Mouse (Mus musculus) forebrain, embryonic 11.5 days (tissue): ENCODE measurements at regions not wholly inside any gene's neighbourhood (a gene's known extent, or its start where the extent isn't known, plus 50 kb on each side); places are given as distances from the start of the nearest gene placed in this dataset.

ENCODE experiments used
- ATAC-seq: fragments of 200-750 bp; cut with Nextera tagmentation; replicated peaks from 2 replicates; pipeline ENCODE4 v1.8.0; 2017; ENCODE audit warnings: moderate TSS enrichment; ENCODE audit not compliant: low FRiP score
- DNase-seq: peaks from one replicate; pipeline ENCODE4 v3.0.0-alpha.2; 2017; ENCODE audit warnings: low spot score
- H3K27ac ChIP-seq: fragments of 300-500 bp; sonication (generic); 2 replicates; pipeline ENCODE4 v1.5.1; 2014; ENCODE audit warnings: low read depth, low read length
- H3K27me3 ChIP-seq: fragments of 300-500 bp; sonication (generic); 2 replicates; pipeline ENCODE4 v1.6.1; 2014; ENCODE audit warnings: mild to moderate bottlenecking, low read length, mixed read lengths; ENCODE audit not compliant: control insufficient read depth, insufficient read depth
- H3K36me3 ChIP-seq: fragments of 300-500 bp; sonication (generic); 2 replicates; pipeline ENCODE4 v1.6.1; 2014; ENCODE audit warnings: mild to moderate bottlenecking, low read length, moderate library complexity, mixed read lengths; ENCODE audit not compliant: control insufficient read depth, insufficient read depth
- H3K4me1 ChIP-seq: fragments of 300-500 bp; sonication (generic); replicated peaks from 2 replicates; pipeline ENCODE4 v1.6.1; 2014; ENCODE audit warnings: low read length, mixed read lengths; ENCODE audit not compliant: control insufficient read depth, insufficient read depth
- H3K4me2 ChIP-seq: fragments of 300-500 bp; sonication (generic); 2 replicates; pipeline ENCODE4 v1.6.1; 2014; ENCODE audit warnings: low read depth, mild to moderate bottlenecking, low read length, moderate library complexity, mixed read lengths; ENCODE audit not compliant: severe bottlenecking
- H3K4me3 ChIP-seq: fragments of 300-500 bp; sonication (generic); 2 replicates; pipeline ENCODE4 v1.5.1; 2014; ENCODE audit warnings: low read depth, low read length
- H3K9ac ChIP-seq: fragments of 300-500 bp; sonication (generic); 2 replicates; pipeline ENCODE4 v1.6.1; 2014; ENCODE audit warnings: low read length
- H3K9me3 ChIP-seq: fragments of 300-500 bp; sonication (generic); 2 replicates; pipeline ENCODE4 v1.6.1; 2016; ENCODE audit warnings: low read length, mixed read lengths; ENCODE audit not compliant: control insufficient read depth
- WGBS: fragments of 180-500 bp; shearing (Covaris S2); extraction: QIAGEN DNeasy Blood & Tissue Kit; methylation state at CpG from one replicate; pipeline ENCODE4 v1.1.7; 2014; 5-methylcytosine and 5-hydroxymethylcytosine counted together

DNA sequence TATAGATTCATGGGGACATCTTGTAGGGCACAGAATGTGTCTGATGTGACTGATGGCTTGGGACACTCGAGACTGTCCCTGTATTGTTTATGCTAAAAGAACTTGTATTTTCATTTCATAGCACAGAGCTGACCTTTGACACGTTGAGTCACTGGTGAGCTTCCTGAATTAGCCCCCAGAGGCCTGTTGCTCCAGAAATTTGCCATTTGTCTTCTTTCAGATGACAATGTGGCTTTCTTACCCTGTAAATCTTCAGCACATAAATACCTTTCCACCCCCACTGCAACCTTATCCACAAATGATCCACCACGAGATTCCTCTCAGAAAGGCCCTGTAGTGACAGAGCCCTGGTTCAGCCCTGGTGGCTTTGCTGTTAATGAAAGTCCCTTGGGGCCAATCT is 335.5 kb upstream of the Zfp637 start:
- no peaks in the 10 kb centered on the region for H3K9me3 ChIP-seq
- no peak for DNase-seq
- no peak for ATAC-seq
- 77% methylated on average over 3 of the region's 3 CpGs for WGBS
- no peak overlapping the region for H3K4me3 ChIP-seq
- no peaks in the 10 kb centered on the region for H3K36me3 ChIP-seq
- H3K27ac ChIP-seq, result no peak overlapping the region
- H3K27me3 ChIP-seq, result no peaks in the 10 kb centered on the region
- H3K4me2 ChIP-seq, result no peak overlapping the region
- no peaks in the 10 kb centered on the region for H3K4me1 ChIP-seq
- H3K9ac ChIP-seq, result no peak overlapping the region

DNA sequence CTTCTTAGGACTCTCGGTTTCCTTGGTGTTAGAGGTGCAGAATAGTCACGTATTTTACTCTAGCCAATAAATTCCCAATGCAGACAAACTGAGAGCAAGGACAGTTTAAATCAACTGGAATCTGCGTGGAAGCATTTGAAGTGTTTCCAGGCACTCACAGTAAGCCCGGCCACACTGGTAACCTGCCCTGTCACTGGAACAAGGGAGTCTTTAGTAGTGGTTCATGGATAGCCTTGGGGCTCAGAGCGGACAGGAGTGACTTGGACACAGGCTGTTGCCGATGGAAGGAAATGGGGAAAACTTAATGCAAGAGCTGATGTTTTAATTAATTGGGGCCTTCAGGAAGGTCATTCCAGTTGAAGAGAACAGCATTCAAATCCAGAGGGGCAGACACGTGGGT is 334.4 kb upstream of the Zfp637 start:
- Histone ChIP-seq H3K9ac (no peak overlapping the region), H3K4me2 (no peak overlapping the region), H3K27me3 (no peaks in the 10 kb centered on the region), H3K4me1 (no peaks in the 10 kb centered on the region), H3K36me3 (no peaks in the 10 kb centered on the region), H3K4me3 (no peak overlapping the region), H3K9me3 (no peaks in the 10 kb centered on the region), H3K27ac (no peak overlapping the region)
- 79% methylated on average over 7 of the region's 7 CpGs for WGBS
- no peak for ATAC-seq
- DNase-seq, result no peak

DNA sequence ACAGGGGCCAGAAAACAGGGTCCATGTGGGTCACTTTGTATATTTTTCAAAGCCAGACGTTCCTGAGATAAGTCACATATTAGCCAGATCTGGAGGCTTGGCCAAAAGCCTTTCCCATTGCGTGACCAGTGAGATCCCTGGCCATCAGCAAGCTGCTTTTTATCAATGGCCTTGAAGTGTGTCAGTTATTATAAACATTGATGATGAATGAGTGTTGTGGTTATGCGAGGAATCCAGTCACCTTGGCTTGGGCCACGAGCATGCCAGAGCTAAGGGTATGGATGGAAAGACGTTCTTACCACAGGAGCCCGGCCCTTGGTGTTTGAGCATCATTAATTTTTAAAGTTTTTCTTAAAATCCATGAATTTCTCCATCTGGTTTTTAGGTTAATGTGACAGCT is 332.1 kb upstream of the Zfp637 start:
- 91% methylated on average over 6 of the region's 6 CpGs for WGBS
- H3K27ac ChIP-seq, result no peak overlapping the region
- no peaks in the 10 kb centered on the region for H3K9me3 ChIP-seq
- no peaks in the 10 kb centered on the region for H3K4me1 ChIP-seq
- no peak for ATAC-seq
- no peak overlapping the region for H3K4me2 ChIP-seq
- H3K9ac ChIP-seq, result no peak overlapping the region
- no peak overlapping the region for H3K4me3 ChIP-seq
- DNase-seq, result no peak
- no peaks in the 10 kb centered on the region for H3K36me3 ChIP-seq
- H3K27me3 ChIP-seq, result no peaks in the 10 kb centered on the region

DNA sequence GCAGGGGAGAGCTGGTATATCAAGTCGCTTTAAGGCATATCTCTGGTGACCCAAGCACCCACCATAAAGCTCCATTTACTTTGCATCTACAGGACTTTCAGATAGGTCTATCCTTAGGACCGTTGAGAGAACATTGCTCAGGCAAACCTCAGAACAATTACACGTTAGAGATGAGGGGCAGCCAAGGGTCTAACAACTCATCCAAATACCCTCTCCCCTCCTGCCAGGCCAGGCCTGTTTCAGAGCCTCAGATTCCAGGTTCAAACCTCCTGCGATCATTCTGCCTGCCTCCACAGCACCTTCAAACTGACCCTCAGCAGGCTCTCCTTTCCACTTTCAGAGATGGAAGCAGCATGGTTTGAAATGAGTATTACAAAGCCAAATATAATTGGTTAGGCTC is 331.0 kb upstream of the Zfp637 start:
- Histone ChIP-seq H3K4me3 (no peak overlapping the region), H3K4me1 (no peaks in the 10 kb centered on the region), H3K9me3 (no peaks in the 10 kb centered on the region), H3K9ac (no peak overlapping the region), H3K27me3 (no peaks in the 10 kb centered on the region), H3K4me2 (no peak overlapping the region), H3K36me3 (no peaks in the 10 kb centered on the region), H3K27ac (no peak overlapping the region)
- no peak for DNase-seq
- 95% methylated on average over 4 of the region's 4 CpGs for WGBS
- ATAC-seq, result no peak

DNA sequence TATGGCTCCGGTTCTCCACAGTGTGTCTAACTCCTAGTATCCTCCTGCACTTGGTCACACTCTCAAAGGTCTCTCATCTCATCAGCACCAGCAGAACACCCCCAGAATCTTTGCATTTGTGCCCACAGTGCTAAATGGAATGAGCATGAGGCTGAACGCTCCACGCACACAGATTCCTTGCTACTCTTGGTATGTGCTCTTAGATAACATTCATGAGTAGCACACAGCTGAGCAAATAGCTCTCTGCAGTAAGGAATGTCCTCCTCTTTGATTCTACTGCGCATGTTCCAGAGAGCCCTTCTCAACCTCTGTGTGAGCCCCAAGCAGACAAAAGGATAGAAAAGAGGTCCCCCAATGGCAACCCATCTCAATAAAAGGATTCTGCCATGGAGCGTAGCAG is 326.1 kb upstream of the Zfp637 start:
- H3K27ac ChIP-seq, result no peak overlapping the region
- no peak overlapping the region for H3K4me3 ChIP-seq
- H3K4me2 ChIP-seq, result no peak overlapping the region
- H3K9me3 ChIP-seq, result no peaks in the 10 kb centered on the region
- 92% methylated on average over 5 of the region's 5 CpGs for WGBS
- H3K4me1 ChIP-seq, result no peaks in the 10 kb centered on the region
- H3K27me3 ChIP-seq, result no peaks in the 10 kb centered on the region
- DNase-seq (no peak), ATAC-seq (no peak)
- no peaks in the 10 kb centered on the region for H3K36me3 ChIP-seq
- H3K9ac ChIP-seq, result no peak overlapping the region

DNA sequence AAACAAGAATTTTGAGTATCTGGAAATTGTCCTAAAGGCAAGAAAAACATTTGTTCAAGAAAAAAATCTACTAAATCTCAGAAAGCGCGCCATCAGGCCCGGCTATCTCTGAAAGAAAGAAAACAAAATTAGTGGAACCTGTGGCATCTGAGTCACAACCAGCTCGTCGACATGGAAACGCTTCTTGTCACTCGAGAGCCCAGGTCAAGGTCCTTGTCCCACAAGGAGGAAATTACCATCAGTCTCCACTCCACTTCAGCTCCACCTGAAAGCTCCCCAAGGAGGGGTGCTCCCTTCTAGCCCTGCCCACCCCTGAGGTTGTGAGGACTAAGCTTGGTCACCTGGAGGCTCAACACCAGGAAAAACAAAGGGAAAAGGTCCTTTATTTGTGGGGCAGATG is 324.1 kb upstream of the Zfp637 start:
- H3K9me3 ChIP-seq, result no peaks in the 10 kb centered on the region
- H3K36me3 ChIP-seq, result no peaks in the 10 kb centered on the region
- DNase-seq (no peak), ATAC-seq (no peak)
- no peak overlapping the region for H3K9ac ChIP-seq
- H3K27ac ChIP-seq, result no peak overlapping the region
- H3K27me3 ChIP-seq, result no peaks in the 10 kb centered on the region
- H3K4me1 ChIP-seq, result no peaks in the 10 kb centered on the region
- no peak overlapping the region for H3K4me3 ChIP-seq
- H3K4me2 ChIP-seq, result no peak overlapping the region
- WGBS, result 82% methylated on average over 7 of the region's 7 CpGs

DNA sequence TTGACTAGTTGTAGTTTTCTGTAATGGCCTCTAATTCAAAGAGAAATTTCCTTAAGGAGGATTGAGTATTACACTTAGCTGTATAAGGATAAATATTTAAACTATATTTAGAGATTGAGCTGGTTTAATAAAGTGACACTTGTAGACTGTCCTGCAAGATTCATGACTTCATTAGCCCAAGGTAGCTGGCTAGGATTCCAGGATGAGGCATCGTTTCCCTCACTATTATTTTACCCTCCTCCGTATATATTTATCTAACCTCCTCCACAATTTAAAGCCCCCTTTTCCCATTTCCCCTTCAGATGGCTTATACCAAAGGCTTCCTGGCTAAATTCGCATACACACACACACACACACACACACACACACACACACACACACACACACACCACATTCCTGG is 322.0 kb upstream of the Zfp637 start:
- ATAC-seq, result no peak
- no peak overlapping the region for H3K27ac ChIP-seq
- H3K9me3 ChIP-seq, result no peaks in the 10 kb centered on the region
- no peak overlapping the region for H3K4me2 ChIP-seq
- no peak for DNase-seq
- whole genome bisulfite sequencing, result 77% methylated on average over 3 of the region's 3 CpGs
- no peaks in the 10 kb centered on the region for H3K27me3 ChIP-seq
- H3K4me3 ChIP-seq, result no peak overlapping the region
- no peaks in the 10 kb centered on the region for H3K36me3 ChIP-seq
- H3K9ac ChIP-seq, result no peak overlapping the region
- no peaks in the 10 kb centered on the region for H3K4me1 ChIP-seq

DNA sequence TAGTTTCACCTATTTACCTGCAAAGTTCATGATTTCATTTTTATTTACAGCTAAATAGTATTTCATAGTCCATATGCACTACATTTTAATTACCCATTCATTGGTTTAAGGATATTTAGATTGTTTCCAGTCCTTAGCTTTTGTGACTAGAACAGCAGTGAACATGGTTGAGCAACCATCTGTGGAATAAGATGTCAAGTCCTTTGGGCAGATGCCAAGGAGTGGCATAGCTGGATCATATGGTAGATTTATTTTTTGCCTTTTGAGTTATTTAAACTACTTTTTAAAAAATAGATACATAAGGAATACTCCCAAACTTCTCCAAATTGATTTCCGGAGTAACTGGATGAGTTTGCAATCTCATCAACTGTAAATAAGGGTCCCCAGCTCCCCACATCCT is 321.5 kb upstream of the Zfp637 start:
- no peak overlapping the region for H3K4me2 ChIP-seq
- H3K9me3 ChIP-seq, result no peaks in the 10 kb centered on the region
- no peak overlapping the region for H3K27ac ChIP-seq
- H3K9ac ChIP-seq, result no peak overlapping the region
- no peaks in the 10 kb centered on the region for H3K36me3 ChIP-seq
- DNase-seq (no peak), ATAC-seq (no peak)
- no peaks in the 10 kb centered on the region for H3K4me1 ChIP-seq
- WGBS, result 100% methylated on average over 1 of the region's 1 CpGs
- H3K4me3 ChIP-seq, result no peak overlapping the region
- H3K27me3 ChIP-seq, result no peaks in the 10 kb centered on the region

DNA sequence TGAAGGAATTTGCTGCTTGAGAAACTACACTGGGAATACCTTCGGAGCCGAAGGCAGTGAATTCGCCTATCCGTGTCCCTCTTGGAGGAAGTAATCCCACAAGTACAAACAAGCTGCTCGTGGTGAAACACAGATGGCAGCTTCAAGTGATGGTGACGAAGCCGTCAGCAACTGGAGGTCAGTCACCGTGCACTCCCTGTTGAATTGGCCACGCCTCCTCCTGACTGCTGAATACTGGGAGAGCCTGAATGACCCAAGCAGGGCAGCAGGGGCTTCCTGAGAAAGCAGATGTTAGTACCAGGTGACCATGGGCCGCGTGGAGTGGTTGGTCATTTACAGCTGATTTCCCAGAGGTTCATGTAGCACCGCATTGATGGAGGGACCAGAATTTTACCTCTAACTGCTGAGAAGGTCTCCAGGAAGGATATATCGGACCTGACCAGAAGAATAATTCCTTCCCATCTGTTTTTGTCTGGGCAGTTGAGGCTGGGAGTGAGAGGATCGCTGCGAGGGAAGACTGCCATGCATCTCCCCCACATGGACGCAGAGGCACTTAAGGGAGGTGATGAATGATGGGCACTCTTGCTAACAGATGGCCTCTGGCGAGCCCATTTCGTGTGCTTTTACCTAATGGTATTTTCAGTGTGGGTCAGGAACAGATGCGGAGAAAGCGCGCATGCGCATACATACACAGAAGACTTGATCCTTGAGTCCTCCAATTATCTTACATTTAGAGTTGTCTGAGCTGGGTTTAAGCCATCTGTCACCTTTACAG is 314.6 kb upstream of the Zfp637 start:
- Histone ChIP-seq H3K27ac (no peak overlapping the region), H3K4me3 (no peak overlapping the region), H3K4me2 (no peak overlapping the region), H3K36me3 (no peaks in the 10 kb centered on the region), H3K9me3 (no peaks in the 10 kb centered on the region), H3K4me1 (no peaks in the 10 kb centered on the region), H3K9ac (no peak overlapping the region), H3K27me3 (no peaks in the 10 kb centered on the region)
- DNase-seq (no peak), ATAC-seq (no peak)
- whole genome bisulfite sequencing, result 83% methylated on average over 22 of the region's 22 CpGs
